Mouse (Mus musculus) forebrain, embryonic 14.5 days (tissue): ENCODE data around the gene Rere. TPM values are rescaled to one million over a fixed set of nuclear protein-coding genes. Genes with fewer than 3 reads are reported as not detected.
A peak's percentile ranks its signal among the peaks of the same experiment; 100 is the strongest.
"Not testable (repeated sequence)": the region's sequence is repeated elsewhere in the genome, so short reads cannot be mapped to it uniquely, and the experiment has no call there.

Experiments used
- ATAC-seq: fragments of 200-750 bp; cut with Nextera tagmentation; 2 replicates; pipeline ENCODE4 v1.8.0; 2017; ENCODE audit warnings: mild to moderate bottlenecking, moderate library complexity
- DNase-seq: peaks from one replicate; pipeline ENCODE4 v3.0.0-alpha.2; 2015; ENCODE audit warnings: low spot score
- H3K27ac ChIP-seq: fragments of 300-500 bp; sonication (generic); 2 replicates; pipeline ENCODE4 v1.5.1; 2014; ENCODE audit warnings: low read depth, mild to moderate bottlenecking, control low read depth, low read length, moderate library complexity
- H3K27me3 ChIP-seq: fragments of 300-500 bp; sonication (generic); replicated peaks from 2 replicates; pipeline ENCODE4 v1.6.1; 2014; ENCODE audit warnings: low read length, control low read depth, mixed read lengths; ENCODE audit not compliant: control insufficient read depth, insufficient read depth
- H3K36me3 ChIP-seq: fragments of 300-500 bp; sonication (generic); 2 replicates; pipeline ENCODE4 v1.6.1; 2014; ENCODE audit warnings: low read length, control low read depth; ENCODE audit not compliant: control insufficient read depth, insufficient read depth
- H3K4me1 ChIP-seq: fragments of 300-500 bp; sonication (generic); 2 replicates; pipeline ENCODE4 v1.6.1; 2014; ENCODE audit warnings: antibody characterized with exemption, low read length, control low read depth; ENCODE audit not compliant: control insufficient read depth, insufficient read depth
- H3K4me2 ChIP-seq: fragments of 300-500 bp; sonication (generic); 2 replicates; pipeline ENCODE4 v1.6.1; 2014; ENCODE audit warnings: mild to moderate bottlenecking, control low read depth, low read length
- H3K4me3 ChIP-seq: fragments of 300-500 bp; sonication (generic); 2 replicates; pipeline ENCODE4 v1.5.1; 2014; ENCODE audit warnings: low read depth, low read length, control low read depth
- H3K9ac ChIP-seq: fragments of 300-500 bp; sonication (generic); 2 replicates; pipeline ENCODE4 v1.6.1; 2014; ENCODE audit warnings: mild to moderate bottlenecking, low read length, control low read depth, moderate library complexity
- H3K9me3 ChIP-seq: fragments of 300-500 bp; sonication (generic); replicated peaks from 2 replicates; pipeline ENCODE4 v1.6.1; 2016; ENCODE audit warnings: low read length, control low read depth, mixed read lengths; ENCODE audit not compliant: control insufficient read depth
- WGBS: fragments of 180-500 bp; shearing (Covaris S2); extraction: QIAGEN DNeasy Blood & Tissue Kit; methylation state at CpG from one replicate; pipeline ENCODE4 v1.1.7; 2014; 5-methylcytosine and 5-hydroxymethylcytosine counted together
- polyA plus RNA-seq: library from polyadenylated mRNA; unstranded; fragments of >200 nt; fragmentation: Nextera tagmentation; extraction: Ambion mirVana; gene quantifications from 2 replicates; pipeline ENCODE4 v1.2.1, GENCODE M21; 2014

Rere gene
- polyA plus RNA-seq, 1 experiment from 2014 or later = 21.2 TPM

DNA sequence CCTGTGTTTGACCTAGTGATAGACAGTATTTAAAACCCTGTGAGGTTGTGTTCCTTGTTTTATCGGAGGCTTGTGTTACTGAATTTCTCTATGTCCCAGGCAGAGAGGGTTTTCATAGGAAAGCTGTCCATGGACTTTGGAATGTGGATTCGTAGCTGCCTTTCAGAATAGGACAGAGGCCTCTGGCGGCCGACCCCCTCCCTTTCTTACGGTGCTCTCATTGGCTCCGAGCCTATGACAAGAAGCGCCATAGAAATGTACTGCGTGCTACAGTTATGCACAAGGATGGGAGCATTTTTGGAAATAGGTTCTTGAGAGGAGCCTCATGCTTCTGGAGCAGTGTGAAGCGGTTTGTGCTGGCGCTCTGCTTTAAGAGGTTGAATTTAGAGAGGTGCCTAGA lies 187.8 kb downstream of the Rere start:
- peaks cover 11% of the 10 kb centered on the region; the same call in 1 of the 2 replicates for H3K36me3 ChIP-seq
- 61% methylated on average over 10 of the region's 10 CpGs for WGBS
- H3K4me2 ChIP-seq = no peak overlapping the region
- DNase-seq (no peak), ATAC-seq (no peak)
- H3K27me3 ChIP-seq = no peaks in the 10 kb centered on the region
- H3K27ac ChIP-seq = no peak overlapping the region
- no peak overlapping the region for H3K9ac ChIP-seq
- no peaks in the 10 kb centered on the region for H3K9me3 ChIP-seq
- peaks cover 15% of the 10 kb centered on the region for H3K4me1 ChIP-seq
- H3K4me3 ChIP-seq = no peak overlapping the region

DNA sequence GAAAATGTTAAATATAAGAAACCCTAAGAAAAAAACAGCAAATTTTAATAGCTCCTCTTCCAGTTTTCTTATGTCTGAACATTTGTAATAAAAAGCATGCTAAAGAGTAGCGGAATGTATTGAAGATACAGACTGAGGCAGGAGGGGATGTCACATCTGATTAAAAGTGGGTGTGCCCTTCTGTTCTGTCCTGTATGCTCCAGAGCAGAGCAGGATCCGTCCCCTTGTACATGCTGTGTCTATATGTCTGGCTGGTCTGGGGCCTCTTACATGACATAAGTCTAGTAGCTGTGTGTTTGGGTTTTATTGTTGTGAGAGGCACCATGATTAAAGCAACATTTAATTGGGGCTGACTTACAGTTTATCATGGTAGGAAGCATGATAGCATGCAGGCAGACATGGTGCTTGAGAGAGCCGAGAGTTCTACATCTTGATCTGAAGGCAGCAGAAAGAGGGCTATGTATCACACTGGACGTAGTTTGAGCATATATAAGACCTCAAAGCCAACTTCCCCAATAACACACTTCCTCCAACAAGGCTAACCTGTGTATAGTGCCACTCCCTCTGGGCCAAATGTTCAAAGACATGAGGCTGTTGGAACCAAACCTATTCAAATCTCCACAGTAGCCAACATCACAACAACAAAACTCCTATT lies 189.4 kb downstream of the Rere start:
- ATAC-seq (no peak), DNase-seq (no peak)
- Histone ChIP-seq H3K27me3 (no peaks in the 10 kb centered on the region), H3K9ac (no peak overlapping the region), H3K9me3 (no peaks in the 10 kb centered on the region), H3K4me2 (no peak overlapping the region), H3K36me3 (peaks cover 11% of the 10 kb centered on the region; the same call in 1 of the 2 replicates), H3K4me1 (peaks cover 12% of the 10 kb centered on the region; the same call in 1 of the 2 replicates), H3K4me3 (no peak overlapping the region), H3K27ac (no peak overlapping the region)
- 87% methylated on average over 4 of the region's 4 CpGs for WGBS

DNA sequence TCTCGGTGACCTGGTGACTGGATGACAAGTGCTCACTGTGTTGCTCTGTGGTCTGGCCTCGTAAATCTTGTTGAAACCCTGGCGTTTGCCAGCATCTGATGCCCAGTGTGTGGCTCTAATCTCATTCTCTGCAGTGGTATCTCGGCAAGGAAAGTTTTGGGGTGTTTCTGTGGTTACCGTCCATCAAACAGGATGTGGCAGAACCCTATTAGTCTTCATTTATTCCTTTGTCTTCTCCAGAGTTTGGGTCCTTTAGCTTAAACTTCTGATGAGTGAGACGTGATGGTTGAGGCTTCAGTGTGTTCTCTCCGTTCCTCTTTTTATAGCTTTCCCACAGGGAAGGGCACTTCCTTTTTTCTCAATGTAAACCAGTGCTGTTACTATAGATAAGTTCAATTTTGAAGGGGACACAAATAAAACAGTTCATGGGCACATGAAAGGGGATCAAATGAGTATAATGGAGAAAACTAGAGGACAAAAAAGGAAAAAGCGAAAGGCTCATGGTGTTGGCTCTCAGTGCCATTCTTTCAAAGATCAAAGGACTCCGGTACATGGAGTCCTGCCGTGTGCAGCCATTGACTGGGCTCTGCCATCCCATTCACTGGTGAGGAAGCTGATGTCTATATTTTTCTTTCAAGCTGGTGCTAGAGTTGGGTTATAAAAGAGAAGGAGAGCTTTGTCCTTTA lies 191.4 kb downstream of the Rere start:
- peak overlapping the region; percentile 46; the same call in 1 of the 2 replicates for H3K27ac ChIP-seq
- peaks cover 9% of the 10 kb centered on the region; the same call in 1 of the 2 replicates for H3K4me1 ChIP-seq
- WGBS = 10% methylated on average over 10 of the region's 10 CpGs
- H3K4me3 ChIP-seq = no peak overlapping the region
- ATAC-seq (peak; percentile 66), DNase-seq (peak; percentile 61)
- H3K4me2 ChIP-seq = no peak overlapping the region
- no peak overlapping the region for H3K9ac ChIP-seq
- peaks cover 21% of the 10 kb centered on the region for H3K36me3 ChIP-seq
- no peaks in the 10 kb centered on the region for H3K27me3 ChIP-seq
- no peaks in the 10 kb centered on the region for H3K9me3 ChIP-seq

DNA sequence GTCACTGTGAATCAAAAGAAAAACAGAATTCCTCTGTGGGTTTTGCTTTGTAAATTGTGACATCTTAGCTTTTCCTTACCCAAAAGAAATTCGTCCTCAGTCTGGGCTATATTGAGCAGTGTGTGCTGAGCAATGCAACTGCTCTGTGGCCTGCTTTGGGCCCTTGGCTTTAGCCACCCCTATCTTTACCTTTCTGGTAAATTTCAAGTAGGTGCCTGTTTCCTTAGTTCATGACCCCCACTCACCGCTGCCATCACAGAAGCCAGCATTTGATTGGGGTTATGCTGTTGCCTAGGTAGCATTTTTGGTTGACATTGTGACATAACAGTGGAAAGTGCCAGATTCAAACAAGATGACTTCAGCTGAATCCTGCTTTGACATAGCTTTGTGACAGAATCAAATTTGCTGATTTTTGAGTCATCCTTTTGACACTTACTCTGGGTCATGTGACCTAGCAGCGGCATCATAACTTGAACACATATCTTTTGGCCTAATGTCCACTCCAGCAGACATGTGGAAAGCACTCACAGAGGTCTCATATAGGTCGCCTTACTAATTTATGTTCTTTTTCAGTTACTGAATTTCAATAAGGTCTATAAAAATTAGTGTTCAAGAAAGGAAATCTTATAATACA lies 192.1 kb downstream of the Rere start:
- no peak overlapping the region for H3K4me3 ChIP-seq
- no peaks in the 10 kb centered on the region for H3K9me3 ChIP-seq
- 0 out of 2 replicates have a peak, but pooled peaks cover 9% of the 10 kb centered on the region for H3K4me1 ChIP-seq
- H3K9ac ChIP-seq = no peak overlapping the region
- H3K27me3 ChIP-seq = no peaks in the 10 kb centered on the region
- 66% methylated on average over 4 of the region's 4 CpGs for WGBS
- peaks cover 27% of the 10 kb centered on the region for H3K36me3 ChIP-seq
- ATAC-seq (no peak; the same call in 1 of the 2 replicates), DNase-seq (no peak)
- H3K27ac ChIP-seq = peak overlapping the region; percentile 46; the same call in 1 of the 2 replicates
- H3K4me2 ChIP-seq = no peak overlapping the region

DNA sequence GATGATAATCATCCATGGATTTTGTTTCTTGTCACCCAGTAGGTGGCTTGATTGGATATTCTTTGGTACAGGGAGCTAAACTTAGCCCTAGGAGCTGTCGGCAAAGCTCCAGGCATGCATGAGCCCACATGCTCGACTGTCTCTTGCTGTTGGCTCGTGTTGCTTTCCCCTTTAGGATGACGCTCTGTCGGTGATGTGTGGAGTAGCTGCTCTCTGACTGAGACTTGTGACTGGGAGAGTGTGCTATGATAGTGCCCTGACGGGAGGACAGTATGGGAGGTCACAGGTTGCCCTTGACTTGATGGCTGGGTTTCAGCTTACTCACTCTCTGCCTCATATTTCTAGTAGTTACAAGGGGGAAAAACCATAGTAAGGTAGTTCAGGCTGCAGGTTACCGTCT lies 192.6 kb downstream of the Rere start:
- DNase-seq = no peak
- no peak for ATAC-seq

DNA sequence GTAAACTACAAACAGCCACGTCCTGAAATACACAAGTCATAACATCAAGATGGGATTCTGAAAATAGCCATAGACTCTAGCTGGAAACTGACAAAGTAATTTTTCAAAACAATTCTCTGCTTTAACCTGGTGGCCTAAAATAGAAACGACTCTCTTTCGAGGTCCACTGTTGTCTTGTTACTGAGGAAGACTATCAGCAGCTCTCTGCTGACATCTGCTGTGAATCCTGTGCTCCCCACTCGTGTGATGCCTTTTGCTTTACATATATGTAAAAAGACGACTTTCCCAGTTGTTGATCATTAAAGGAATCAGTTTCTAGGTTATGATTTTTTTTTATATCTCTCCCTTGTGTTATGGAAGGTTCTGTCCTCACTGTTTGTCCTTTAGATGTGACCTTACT lies 194.8 kb downstream of the Rere start:
- no peak for ATAC-seq
- no peak for DNase-seq
- 0 out of 2 replicates have a peak, but pooled peaks cover 9% of the 10 kb centered on the region for H3K4me1 ChIP-seq
- WGBS = 70% methylated on average over 5 of the region's 5 CpGs
- no peak overlapping the region for H3K4me3 ChIP-seq
- no peak overlapping the region for H3K27ac ChIP-seq
- H3K27me3 ChIP-seq = no peaks in the 10 kb centered on the region
- H3K9me3 ChIP-seq = no peaks in the 10 kb centered on the region
- no peak overlapping the region for H3K9ac ChIP-seq
- peaks cover 26% of the 10 kb centered on the region for H3K36me3 ChIP-seq
- no peak overlapping the region for H3K4me2 ChIP-seq

More for the DNA sequence above, 192.6 kb downstream of the Rere start:
- Histone ChIP-seq H3K36me3 (peaks cover 28% of the 10 kb centered on the region), H3K9ac (no peak overlapping the region), H3K4me1 (0 out of 2 replicates have a peak, but pooled peaks cover 9% of the 10 kb centered on the region), H3K4me2 (no peak overlapping the region), H3K27ac (no peak overlapping the region), H3K4me3 (no peak overlapping the region), H3K9me3 (no peaks in the 10 kb centered on the region), H3K27me3 (no peaks in the 10 kb centered on the region)
- WGBS = 72% methylated on average over 7 of the region's 7 CpGs

DNA sequence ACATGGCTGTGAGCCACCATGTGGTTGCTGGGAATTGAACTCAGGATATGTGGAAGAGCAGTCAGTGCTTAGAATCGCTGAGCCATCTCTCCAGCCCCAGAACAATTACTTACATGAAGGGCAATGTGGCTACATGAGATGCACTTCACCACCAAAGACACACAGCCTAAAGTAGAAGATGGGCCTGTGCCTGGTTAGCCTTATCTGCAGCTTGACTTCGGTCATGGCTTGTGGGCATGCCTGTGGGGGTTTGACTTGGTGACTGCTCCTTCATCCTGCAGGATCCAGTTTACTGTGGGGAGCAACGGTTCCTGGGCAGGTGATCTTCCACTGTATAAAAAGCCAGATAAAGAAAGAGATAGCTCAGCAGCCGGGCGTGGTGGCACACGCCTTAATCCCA lies 196.6 kb downstream of the Rere start:
- Histone ChIP-seq H3K27ac (no peak overlapping the region), H3K27me3 (no peaks in the 10 kb centered on the region), H3K9me3 (no peaks in the 10 kb centered on the region), H3K4me3 (no peak overlapping the region), H3K36me3 (peaks cover 31% of the 10 kb centered on the region), H3K4me2 (no peak overlapping the region), H3K4me1 (0 out of 2 replicates have a peak, but pooled peaks cover 5% of the 10 kb centered on the region), H3K9ac (no peak overlapping the region)
- WGBS = 93% methylated on average over 6 of the region's 6 CpGs
- DNase-seq (no peak), ATAC-seq (no peak)

DNA sequence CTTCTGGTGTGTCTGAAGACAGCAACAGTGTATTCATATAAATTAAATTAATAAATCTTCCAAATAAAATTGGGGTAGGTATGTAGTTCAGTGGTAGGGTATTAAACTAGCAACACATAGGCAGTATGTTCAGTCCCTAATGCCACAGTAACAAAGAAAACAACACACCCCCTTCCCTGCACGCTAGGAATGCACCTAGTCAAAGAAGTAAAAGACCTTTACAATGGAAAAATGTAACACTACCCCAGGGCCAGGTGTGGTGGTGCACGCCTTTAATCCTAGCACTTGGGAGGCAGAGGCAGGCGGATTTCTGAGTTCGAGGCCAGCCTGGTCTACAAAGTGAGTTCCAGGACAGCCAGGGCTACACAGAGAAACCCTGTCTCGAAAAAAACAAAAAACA lies 201.6 kb downstream of the Rere start:
- peaks cover 19% of the 10 kb centered on the region for H3K36me3 ChIP-seq
- not testable (repeated sequence) for H3K9me3 ChIP-seq, DNase-seq, H3K9ac ChIP-seq, H3K4me3 ChIP-seq, H3K27me3 ChIP-seq, H3K4me2 ChIP-seq, H3K27ac ChIP-seq, ATAC-seq
- H3K4me1 ChIP-seq = peaks cover 11% of the 10 kb centered on the region
- 82% methylated on average over 5 of the region's 5 CpGs for WGBS
